27 mouse cellular contexts compared by ENCODE assay signal in genomic region chr19:17812661-17813060, GRCm38 (mm10). TPM values are rescaled to one million over a fixed set of nuclear protein-coding genes. Genes with fewer than 3 reads are reported as not detected.
A peak's percentile ranks its signal among the peaks of the same experiment; 100 is the strongest.
DNase-seq lines count a peak whose midpoint lies in the region; ATAC-seq and TF ChIP-seq lines count a peak whose summit lies in the region.
"Had no signal": no experiment of that assay in that cellular context is flagged by ENCODE, and none has a peak within 500 bp of the region (broad histone marks: within the 10 kb centered on the region; RNA-seq: fewer than 3 reads in every experiment).

No protein-coding gene starts in this region.

- no peak overlapping the region for H3K27ac ChIP-seq in intestine, postnatal 0 days (ENCODE audit: low read depth, low read length)
- H3K27ac ChIP-seq: forebrain, embryonic 10.5 days; forebrain, embryonic 13.5 days; heart, embryonic 15.5 days; hindbrain, embryonic 10.5 days; hindbrain, embryonic 13.5 days had no signal

- WGBS in intestine, postnatal 0 days, result 22% methylated on average over 7 of the region's 7 CpGs

- no peak overlapping the region for H3K9ac ChIP-seq in intestine, postnatal 0 days (ENCODE audit: low read depth, low read length)
- H3K9ac ChIP-seq: forebrain, embryonic 13.5 days; heart, embryonic 12.5 days; heart, embryonic 15.5 days; hindbrain, embryonic 13.5 days had no signal

- H3K36me3 ChIP-seq in intestine, postnatal 0 days (ENCODE audit: control insufficient read depth, insufficient read depth), result no peaks in the 10 kb centered on the region
- H3K36me3 ChIP-seq: forebrain, embryonic 10.5 days; G1E; heart, embryonic 12.5 days; heart, embryonic 15.5 days; hindbrain, embryonic 10.5 days; hindbrain, embryonic 13.5 days had no signal

- intact Hi-C loops in left cerebral cortex, postnatal 4 days (cut with DNase I), result no loop called here

- H3K27me3 ChIP-seq in intestine, postnatal 0 days (replicated peaks; ENCODE audit: control insufficient read depth, insufficient read depth, low read length), result no peaks in the 10 kb centered on the region
- H3K27me3 ChIP-seq: CH12.LX; forebrain, embryonic 13.5 days; heart, embryonic 12.5 days; heart, embryonic 15.5 days; hindbrain, embryonic 13.5 days had no signal

- 0 out of 2 replicates have a peak, but pooled peaks cover 14% of the 10 kb centered on the region for H3K4me1 ChIP-seq in intestine, postnatal 0 days (replicated peaks; ENCODE audit: control insufficient read depth, insufficient read depth, low read length)
- H3K4me1 ChIP-seq: forebrain, embryonic 10.5 days; forebrain, embryonic 13.5 days; hindbrain, embryonic 10.5 days; hindbrain, embryonic 13.5 days had no signal

- TF ChIP-seq CTCF in intestine, postnatal 0 days (IDR thresholded peaks at IDR 0.05; ENCODE audit: low read depth), result no peak

- no peak overlapping the region for H3K4me3 ChIP-seq in intestine, postnatal 0 days (ENCODE audit: low read depth, low read length)
- H3K4me3 ChIP-seq: forebrain, embryonic 10.5 days; forebrain, embryonic 13.5 days; heart, embryonic 12.5 days; heart, embryonic 15.5 days; hindbrain, embryonic 10.5 days; hindbrain, embryonic 13.5 days had no signal

- ATAC-seq in intestine, postnatal 0 days, result no peak
- ATAC-seq: forebrain, embryonic 13.5 days; forebrain, embryonic 16.5 days; hindbrain, embryonic 16.5 days had no signal

- H3K4me2 ChIP-seq in intestine, postnatal 0 days (replicated peaks; ENCODE audit: low read depth), result peak overlapping the region; percentile 28
- H3K4me2 ChIP-seq: forebrain, embryonic 13.5 days; heart, embryonic 12.5 days; heart, embryonic 15.5 days; hindbrain, embryonic 13.5 days had no signal

- no peaks in the 10 kb centered on the region for H3K9me3 ChIP-seq in intestine, postnatal 0 days (ENCODE audit: control insufficient read depth)
- H3K9me3 ChIP-seq: forebrain, embryonic 10.5 days; forebrain, embryonic 13.5 days; G1E; heart, embryonic 12.5 days; heart, embryonic 15.5 days; hindbrain, embryonic 10.5 days; hindbrain, embryonic 13.5 days had no signal

- peak; percentile 18 for DNase-seq in right cerebral cortex, adult 18-20 months
- no peak for DNase-seq in right cerebral cortex, postnatal 10 days (ENCODE audit: low spot score in 2 of 2)
- DNase-seq in brain, adult 2 months (ENCODE audit: low read depth, low spot score), result peak; percentile 29
- DNase-seq in left cerebral cortex, postnatal 4 days, result no peak
- DNase-seq in kidney, adult 9 months, result no peak
- DNase-seq in spleen, adult 18-20 months, result no peak
- DNase-seq: adrenal gland, adult 8-10 months; adrenal gland, postnatal 25 days; B cell, adult 2 months; cerebellum, adult 18-20 months; cerebellum, adult 9-10 months; cerebellum, postnatal 14 days; gastrocnemius, postnatal 25 days; heart, adult 18-20 months; heart, postnatal 10 days; heart, postnatal 36 days had no signal

RNA-seq across cellular contexts. Expression of gene Pcsk5, which starts 24.8 kb away (rescaled TPM):
- 21.1 and 25.2 TPM in 2 replicates for polyA plus RNA-seq in intestine, postnatal 0 days (2015; fragmentation: Nextera tagmentation; extraction: Ambion mirVana)
- total RNA-seq in left cerebral cortex, postnatal 4 days (2021), result 10 to 100 TPM; 16.9 to 17.4 TPM
- total RNA-seq: CH12.LX had no signal
- polyA plus RNA-seq: G1E had no signal

Comparison
In these comparisons a context has a peak if more than half of its experiments do, and no peak if none do; other contexts are left out.
1. DNase-seq: peak in right cerebral cortex, adult 18-20 months (single experiment) and brain, adult 2 months (single experiment); none in right cerebral cortex, postnatal 10 days (0 of 2), left cerebral cortex, postnatal 4 days (single experiment), kidney, adult 9 months (single experiment) and spleen, adult 18-20 months (0 of 2).